Mouse (Mus musculus) midbrain, embryonic 16.5 days (tissue): ENCODE measurements at regions not wholly inside any gene's neighbourhood (a gene's known extent, or its start where the extent isn't known, plus 50 kb on each side); places are given as distances from the start of the nearest gene placed in this dataset.
A peak's percentile ranks its signal among the peaks of the same experiment; 100 is the strongest.

ENCODE experiments used
- ATAC-seq: fragments of 200-750 bp; cut with Nextera tagmentation; 2 replicates; pipeline ENCODE4 v1.8.0; 2017; ENCODE audit warnings: moderate TSS enrichment
- H3K27ac ChIP-seq: fragments of 300-500 bp; sonication (generic); 2 replicates; pipeline ENCODE4 v1.5.1; 2014; ENCODE audit warnings: mild to moderate bottlenecking, low read length, mixed read lengths
- H3K27me3 ChIP-seq: fragments of 300-500 bp; sonication (generic); 2 replicates; pipeline ENCODE4 v1.6.1; 2014; ENCODE audit warnings: low read depth, low read length, mixed read lengths; ENCODE audit not compliant: control insufficient read depth, insufficient read depth
- H3K36me3 ChIP-seq: fragments of 300-500 bp; sonication (generic); 2 replicates; pipeline ENCODE4 v1.6.1; 2014; ENCODE audit warnings: mild to moderate bottlenecking, low read length, moderate library complexity, mixed read lengths; ENCODE audit not compliant: control insufficient read depth, insufficient read depth
- H3K4me1 ChIP-seq: fragments of 300-500 bp; sonication (generic); 2 replicates; pipeline ENCODE4 v1.6.1; 2014; ENCODE audit warnings: mild to moderate bottlenecking, low read length, mixed read lengths; ENCODE audit not compliant: control insufficient read depth, insufficient read depth
- H3K4me2 ChIP-seq: fragments of 300-500 bp; sonication (generic); 2 replicates; pipeline ENCODE4 v1.6.1; 2014; ENCODE audit warnings: mild to moderate bottlenecking, low read length, mixed read lengths
- H3K4me3 ChIP-seq: fragments of 300-500 bp; sonication (generic); 2 replicates; pipeline ENCODE4 v1.5.1; 2014; ENCODE audit warnings: low read depth, mild to moderate bottlenecking, low read length, moderate library complexity, mixed read lengths
- H3K9ac ChIP-seq: fragments of 300-500 bp; sonication (generic); 2 replicates; pipeline ENCODE4 v1.6.1; 2014; ENCODE audit warnings: low read depth, low read length, mixed read lengths
- H3K9me3 ChIP-seq: fragments of 300-500 bp; sonication (generic); replicated peaks from 2 replicates; pipeline ENCODE4 v1.6.1; 2014; ENCODE audit warnings: mild to moderate bottlenecking, low read length, mixed read lengths; ENCODE audit not compliant: control insufficient read depth, poor library complexity, severe bottlenecking
- whole genome bisulfite sequencing: fragments of 180-500 bp; shearing (Covaris S2); extraction: QIAGEN DNeasy Blood & Tissue Kit; methylation state at CpG from one replicate; pipeline ENCODE4 v1.1.7; 2014; 5-methylcytosine and 5-hydroxymethylcytosine counted together

DNA sequence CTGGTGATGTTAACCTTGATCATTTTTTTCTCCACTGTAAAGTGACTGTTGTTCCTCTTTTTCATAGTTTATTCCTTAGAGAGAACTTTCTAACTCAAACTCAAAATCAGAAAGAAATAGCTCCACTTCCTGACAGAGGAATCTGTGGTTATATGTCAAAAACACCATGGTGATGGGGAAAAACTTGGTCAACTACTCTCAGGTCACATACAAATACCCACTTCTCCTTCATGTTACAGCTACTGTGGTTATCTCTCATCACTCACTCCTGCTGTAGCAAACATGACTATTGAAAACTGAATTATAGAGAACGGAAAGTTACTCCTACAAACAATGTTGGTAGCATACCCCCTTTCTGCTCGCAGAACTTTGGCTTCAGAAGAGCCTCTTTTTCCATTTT lies 127.1 kb upstream of the Cp start:
- Histone ChIP-seq H3K9ac (no peak overlapping the region), H3K27ac (no peak overlapping the region), H3K4me2 (no peak overlapping the region), H3K36me3 (no peaks in the 10 kb centered on the region), H3K27me3 (no peaks in the 10 kb centered on the region), H3K9me3 (no peaks in the 10 kb centered on the region), H3K4me3 (no peak overlapping the region), H3K4me1 (no peaks in the 10 kb centered on the region)
- 89% methylated on average over 2 of the region's 2 CpGs for WGBS
- no peak for ATAC-seq

DNA sequence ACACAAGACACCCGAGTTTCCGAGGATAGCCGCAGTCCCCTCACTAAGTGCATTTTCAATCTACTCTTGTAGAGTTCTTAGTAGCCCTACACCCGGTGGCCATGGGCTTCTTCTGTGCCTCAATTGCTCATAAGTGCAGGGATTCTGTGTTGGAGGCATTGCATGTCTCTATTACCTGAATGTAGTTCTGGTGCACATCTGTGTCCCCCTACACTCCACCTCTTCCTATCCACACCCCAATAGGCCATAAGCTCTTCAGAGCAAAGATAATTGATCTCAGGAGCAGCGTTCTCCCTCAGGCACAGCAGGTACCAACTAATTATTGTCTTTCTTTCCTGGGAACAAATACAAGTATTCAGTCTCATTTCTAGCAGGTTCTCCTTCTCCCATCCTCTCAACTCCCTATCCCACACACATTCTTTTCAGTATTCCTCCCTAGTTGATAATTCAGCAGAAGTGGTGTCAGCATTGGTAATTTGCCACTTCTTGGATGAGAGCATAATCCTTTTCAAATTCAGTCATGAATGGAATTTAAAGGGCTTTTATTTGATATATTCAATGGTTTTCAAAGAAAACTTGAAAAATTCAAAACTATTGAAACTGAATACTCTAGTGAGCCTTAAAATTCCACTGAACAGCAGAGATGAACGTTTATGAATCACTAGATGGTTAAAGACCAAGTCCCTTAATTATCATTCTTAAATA lies 108.7 kb upstream of the Cp start:
- Histone ChIP-seq H3K27ac (no peak overlapping the region), H3K36me3 (no peaks in the 10 kb centered on the region), H3K9ac (no peak overlapping the region), H3K4me2 (no peak overlapping the region), H3K4me1 (no peaks in the 10 kb centered on the region), H3K4me3 (no peak overlapping the region), H3K27me3 (no peaks in the 10 kb centered on the region), H3K9me3 (no peaks in the 10 kb centered on the region)
- 74% methylated on average over 6 of the region's 6 CpGs for WGBS
- ATAC-seq: no peak

DNA sequence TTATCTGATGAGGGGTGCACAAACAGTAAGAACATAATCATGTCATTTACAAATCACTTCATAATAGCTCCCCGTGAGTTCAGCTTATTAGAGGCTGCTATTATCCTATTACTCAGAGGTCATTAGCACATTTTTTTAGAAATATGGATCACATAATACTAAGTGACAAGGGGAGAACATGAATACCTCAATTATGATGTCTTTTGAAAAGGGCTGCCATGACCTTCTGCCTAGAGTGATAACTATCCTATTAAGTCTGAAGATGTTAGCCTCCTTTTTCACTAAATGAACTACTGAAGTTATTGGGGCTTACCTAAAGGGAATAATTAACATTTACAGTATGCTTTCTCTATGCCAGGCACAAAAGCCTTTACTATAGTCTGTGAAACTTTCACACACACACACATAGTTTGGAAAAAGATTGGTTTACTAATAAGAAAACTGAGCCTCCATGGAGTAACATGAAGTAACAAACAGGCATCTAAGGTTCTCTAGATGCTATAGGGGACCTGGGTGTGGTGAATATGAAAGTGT lies 108.1 kb upstream of the Cp start:
- no peaks in the 10 kb centered on the region for H3K4me1 ChIP-seq
- no peak for ATAC-seq
- H3K4me3 ChIP-seq: no peak overlapping the region
- no peak overlapping the region for H3K27ac ChIP-seq
- no peaks in the 10 kb centered on the region for H3K9me3 ChIP-seq
- no peak overlapping the region for H3K4me2 ChIP-seq
- no peaks in the 10 kb centered on the region for H3K27me3 ChIP-seq
- H3K9ac ChIP-seq: no peak overlapping the region
- WGBS: 55% methylated on average over 1 of the region's 1 CpGs
- H3K36me3 ChIP-seq: no peaks in the 10 kb centered on the region

DNA sequence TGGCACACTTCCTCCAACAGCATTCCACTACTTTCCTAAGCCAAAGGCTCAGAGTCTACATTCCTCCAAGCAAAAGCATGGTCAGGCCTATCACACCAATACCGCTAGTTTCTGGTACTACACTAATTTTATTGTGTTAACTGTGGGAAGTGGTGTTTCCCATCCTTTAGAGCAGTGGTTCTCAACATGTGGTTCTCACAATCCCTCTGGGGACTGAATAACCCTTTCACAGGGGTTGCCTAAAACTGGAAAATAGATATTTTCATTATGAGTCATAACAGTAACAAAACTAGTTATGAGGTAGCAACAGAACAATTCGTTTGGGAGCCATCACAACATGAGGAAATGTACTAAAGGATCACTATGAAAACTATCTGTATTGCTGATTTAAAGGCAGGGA lies 74.2 kb upstream of the Cp start:
- no peak overlapping the region for H3K4me2 ChIP-seq
- ATAC-seq: no peak
- no peaks in the 10 kb centered on the region for H3K9me3 ChIP-seq
- no peaks in the 10 kb centered on the region for H3K27me3 ChIP-seq
- no peak overlapping the region for H3K27ac ChIP-seq
- 75% methylated on average over 2 of the region's 2 CpGs for WGBS
- H3K4me1 ChIP-seq: no peaks in the 10 kb centered on the region
- no peak overlapping the region for H3K9ac ChIP-seq
- no peaks in the 10 kb centered on the region for H3K36me3 ChIP-seq
- H3K4me3 ChIP-seq: no peak overlapping the region

DNA sequence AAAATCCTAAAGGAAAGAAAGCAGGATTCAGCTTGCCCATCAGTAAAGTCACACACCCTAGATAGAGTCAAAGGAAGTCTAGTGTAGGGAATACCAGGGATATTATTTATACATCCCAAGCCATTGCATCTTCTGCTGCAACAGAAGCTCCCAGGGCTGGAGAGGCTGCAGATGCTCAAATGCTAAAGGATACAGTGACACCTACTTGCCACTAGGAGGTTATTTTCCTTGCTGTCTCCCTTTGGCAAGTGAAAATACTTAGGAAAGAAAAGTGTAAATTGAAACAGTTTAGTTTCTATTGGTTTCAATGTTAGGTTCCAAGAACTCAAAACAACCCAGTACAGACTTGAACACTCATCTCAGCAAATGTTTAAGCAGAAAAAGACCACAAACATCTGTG lies 68.4 kb upstream of the Cp start:
- no peak overlapping the region for H3K27ac ChIP-seq
- no peak overlapping the region for H3K4me3 ChIP-seq
- ATAC-seq: no peak
- no peaks in the 10 kb centered on the region for H3K36me3 ChIP-seq
- no peak overlapping the region for H3K9ac ChIP-seq
- H3K4me1 ChIP-seq: no peaks in the 10 kb centered on the region
- no peaks in the 10 kb centered on the region for H3K27me3 ChIP-seq
- H3K4me2 ChIP-seq: no peak overlapping the region
- H3K9me3 ChIP-seq: no peaks in the 10 kb centered on the region

DNA sequence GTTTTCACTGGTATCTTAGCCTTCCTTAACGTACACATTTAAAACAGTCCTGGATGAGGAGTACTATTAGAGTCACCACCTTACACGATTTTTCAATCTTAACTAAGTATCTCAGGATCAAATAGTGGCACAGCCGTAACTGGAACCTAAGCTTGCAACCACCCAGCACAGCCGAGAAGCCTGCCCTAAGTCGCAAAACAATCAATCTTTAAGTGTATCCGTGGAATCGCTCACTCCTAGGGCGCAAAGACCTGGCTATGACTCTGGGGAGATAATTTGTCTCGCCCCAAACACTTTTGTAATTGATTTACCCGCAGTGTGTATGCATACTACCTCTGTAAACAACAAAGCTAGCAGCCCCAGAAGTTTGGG lies 62.6 kb upstream of the Cp start:
- H3K4me2 ChIP-seq: peak overlapping the region; percentile 69
- H3K27me3 ChIP-seq: no peaks in the 10 kb centered on the region
- WGBS: 3% methylated on average over 10 of the region's 10 CpGs
- 0 out of 2 replicates have a peak overlapping the region, but pooled peaks have one; percentile 25 for H3K9ac ChIP-seq
- no peak overlapping the region for H3K27ac ChIP-seq
- ATAC-seq: no peak
- peaks cover 21% of the 10 kb centered on the region for H3K4me1 ChIP-seq
- no peaks in the 10 kb centered on the region for H3K9me3 ChIP-seq
- peaks cover 8% of the 10 kb centered on the region; the same call in 1 of the 2 replicates for H3K36me3 ChIP-seq
- H3K4me3 ChIP-seq: peak overlapping the region; percentile 94

DNA sequence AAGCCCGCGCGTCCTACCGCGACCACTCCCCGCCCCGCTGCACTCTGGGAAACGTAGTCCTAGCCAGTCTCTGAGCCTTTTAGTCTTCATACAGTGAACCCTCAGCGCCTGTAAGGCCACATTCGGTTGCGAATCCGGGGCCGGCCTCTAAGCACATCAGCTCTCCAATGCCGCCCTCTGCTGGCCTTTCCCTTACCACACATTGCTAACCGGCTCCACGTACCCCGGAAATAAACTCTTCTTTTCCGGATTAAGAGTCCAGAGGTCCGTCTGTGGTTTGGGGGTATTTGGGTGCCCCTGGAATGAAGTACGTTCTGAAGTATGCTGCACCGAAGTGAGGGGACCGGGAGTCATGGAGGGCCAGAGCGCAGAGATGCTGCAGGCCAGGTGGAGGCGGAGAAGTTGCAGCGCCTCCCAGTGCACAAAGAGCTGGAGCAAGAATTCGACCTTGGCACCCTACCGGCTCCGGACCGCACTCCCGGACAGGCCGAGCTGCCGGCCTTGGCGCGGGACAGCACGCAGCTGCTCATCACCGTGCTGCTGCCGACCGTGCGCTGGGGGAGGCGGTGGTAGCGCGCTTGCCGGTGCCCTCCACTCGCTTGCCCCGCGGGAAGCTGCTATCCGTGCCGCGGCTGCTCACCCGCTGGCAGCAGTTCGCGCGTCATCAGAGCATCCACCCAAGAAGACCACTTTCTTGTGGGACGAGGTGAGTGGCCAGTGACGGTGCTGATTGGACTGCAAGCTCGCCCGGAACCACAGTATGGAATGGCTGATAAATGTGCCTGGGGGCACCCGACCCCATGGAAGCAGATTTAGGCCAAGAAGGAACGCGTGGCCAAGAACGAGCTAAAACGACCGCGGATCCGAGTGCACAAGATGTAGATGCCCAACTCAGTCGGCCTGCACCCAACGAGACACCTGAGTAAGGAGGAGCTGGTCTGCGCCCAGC lies 62.0 kb upstream of the Cp start:
- peak overlapping the region; percentile 88 for H3K4me2 ChIP-seq
- peak; percentile 100 for ATAC-seq
- H3K36me3 ChIP-seq: peaks cover 8% of the 10 kb centered on the region; the same call in 1 of the 2 replicates
- peak overlapping the region; percentile 94 for H3K4me3 ChIP-seq
- H3K9ac ChIP-seq: peak overlapping the region; percentile 94
- WGBS: under 1% methylated on average over 61 of the region's 68 CpGs
- H3K9me3 ChIP-seq: no peaks in the 10 kb centered on the region
- peak overlapping the region; percentile 86 for H3K27ac ChIP-seq
- H3K4me1 ChIP-seq: peaks cover 21% of the 10 kb centered on the region
- no peaks in the 10 kb centered on the region for H3K27me3 ChIP-seq

DNA sequence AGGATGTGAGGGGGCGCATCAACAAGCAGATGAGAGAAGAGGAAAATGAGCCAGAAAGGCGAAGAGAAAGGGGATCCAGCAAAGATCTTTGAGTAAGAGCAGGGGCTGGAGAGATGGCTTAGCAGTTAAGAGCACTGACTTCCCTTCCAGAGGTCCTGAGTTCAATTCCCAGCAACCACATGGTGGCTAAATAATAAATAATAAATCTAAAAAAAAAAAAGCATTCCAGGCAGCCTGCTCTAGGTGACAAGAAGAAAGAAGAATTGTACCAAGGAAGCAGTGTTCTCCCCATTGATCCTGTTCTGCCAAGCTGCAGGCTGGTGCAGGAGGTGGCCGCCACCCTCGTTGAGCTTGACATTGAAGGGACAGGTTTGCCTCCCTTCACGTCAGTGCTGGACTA lies 61.1 kb upstream of the Cp start:
- no peak overlapping the region for H3K27ac ChIP-seq
- ATAC-seq: no peak

DNA sequence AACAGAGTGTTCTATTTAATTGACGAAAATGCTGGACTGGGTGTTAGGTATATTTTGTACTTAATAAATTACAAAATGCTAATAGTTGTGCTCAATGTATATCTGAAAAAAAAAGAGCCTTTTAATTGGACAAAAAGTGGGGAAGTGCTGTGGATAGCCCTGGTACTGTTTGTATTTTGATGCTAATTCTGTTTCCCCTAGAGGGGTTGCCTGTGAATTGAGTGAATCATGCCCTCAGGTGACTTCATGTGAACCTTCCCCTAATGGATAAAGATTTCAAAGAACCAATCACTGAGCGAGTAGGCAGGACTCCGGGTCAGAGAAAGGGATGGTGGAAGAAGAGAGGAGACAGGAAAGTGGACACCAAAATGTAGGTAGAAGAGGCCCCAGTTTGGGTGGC lies 59.7 kb upstream of the Cp start:
- WGBS: 81% methylated on average over 3 of the region's 3 CpGs
- Histone ChIP-seq H3K4me3 (no peak overlapping the region), H3K4me1 (peaks cover 21% of the 10 kb centered on the region), H3K9me3 (no peaks in the 10 kb centered on the region), H3K4me2 (0 out of 2 replicates have a peak overlapping the region, but pooled peaks have one; percentile 14), H3K9ac (no peak overlapping the region), H3K27me3 (no peaks in the 10 kb centered on the region), H3K27ac (no peak overlapping the region), H3K36me3 (peaks cover 8% of the 10 kb centered on the region; the same call in 1 of the 2 replicates)
- ATAC-seq: no peak

More for the DNA sequence above, 61.1 kb upstream of the Cp start:
- Histone ChIP-seq H3K9ac (peak overlapping the region; percentile 94), H3K27me3 (no peaks in the 10 kb centered on the region), H3K4me2 (peak overlapping the region; percentile 88), H3K4me1 (peaks cover 21% of the 10 kb centered on the region), H3K9me3 (no peaks in the 10 kb centered on the region), H3K4me3 (peak overlapping the region; percentile 94), H3K36me3 (peaks cover 8% of the 10 kb centered on the region; the same call in 1 of the 2 replicates)
- 38% methylated on average over 5 of the region's 5 CpGs for WGBS
